In the genomic region with DNA sequence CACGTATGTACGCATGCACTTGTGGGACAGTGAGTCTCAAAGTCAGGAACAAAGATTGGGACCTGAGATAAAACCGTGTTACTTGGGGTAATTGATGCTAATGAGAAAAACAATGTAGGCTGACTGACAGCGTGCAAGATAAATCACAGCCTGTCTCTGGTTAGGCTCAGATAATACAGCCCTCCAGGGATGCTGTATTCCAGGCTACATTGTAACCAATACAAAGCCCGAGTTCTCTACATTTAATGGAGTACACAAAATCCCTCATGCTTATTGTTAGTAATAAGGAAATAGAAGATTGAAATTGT, we compare ENCODE assay signal across 8 mouse cellular contexts. TPM values are rescaled to one million over a fixed set of nuclear protein-coding genes. Genes with fewer than 3 reads are reported as not detected.
DNase-seq lines count a peak whose midpoint lies in the region; ATAC-seq and TF ChIP-seq lines count a peak whose summit lies in the region.

No protein-coding gene starts in this region.

- H3K36me3 ChIP-seq in testis, adult 2 months (ENCODE audit: control insufficient read depth, insufficient read depth, low read length) = no peaks in the 10 kb centered on the region
- no peaks in the 10 kb centered on the region for H3K36me3 ChIP-seq in liver, embryonic 14.5 days (replicated peaks; ENCODE audit: control insufficient read depth, insufficient read depth, low read depth)

- H3K4me2 ChIP-seq in liver, embryonic 14.5 days (ENCODE audit: low read depth) = peak overlapping the region; percentile 71

- peak overlapping the region; percentile 96 for H3K27ac ChIP-seq in testis, adult 2 months (ENCODE audit: control insufficient read depth, insufficient read depth, low read depth, low read length)
- H3K27ac ChIP-seq in liver, embryonic 14.5 days = no peak overlapping the region

- peaks cover 12% of the 10 kb centered on the region for H3K4me1 ChIP-seq in testis, adult 2 months (ENCODE audit: control insufficient read depth, insufficient read depth, low read length)
- peaks cover 0 to 2% of the 10 kb centered on the region in 2 experiments; a peak in 1 of 4 replicates for H3K4me1 ChIP-seq in liver, embryonic 14.5 days (replicated peaks; ENCODE audit: control insufficient read depth in 2 of 2, insufficient read depth in 2 of 2, low read length in 1 of 2)

- TF ChIP-seq EP300 in liver, embryonic 14.5 days (IDR thresholded peaks at IDR 0.05; ENCODE audit: low read depth) = no peak

- peak overlapping the region; percentile 99 for H3K4me3 ChIP-seq in testis, adult 2 months (ENCODE audit: control insufficient read depth, low read depth, low read length)
- peak overlapping the region; percentile 62 to 86; a peak in 3 of 4 replicates for H3K4me3 ChIP-seq in liver, embryonic 14.5 days (ENCODE audit: insufficient read depth in 1 of 2, low read depth in 2 of 2, low read length in 2 of 2)

- 38% methylated on average over 5 of the region's 5 CpGs for WGBS in liver, embryonic 14.5 days (ENCODE audit: insufficient replicate concordance)

- no peak for ATAC-seq in liver, embryonic 14.5 days (ENCODE audit: insufficient read depth)
- ATAC-seq in cerebellum, adult (ENCODE audit: insufficient number of reproducible peaks, low FRiP score, low TSS enrichment) = no peak

- DNase-seq in embryo, embryonic 10.5 days (ENCODE audit: low spot score) = peak; percentile 28
- DNase-seq in embryo, embryonic 9.5 days (ENCODE audit: extremely low spot score) = no peak
- DNase-seq in testis, postnatal 10 days (ENCODE audit: low spot score) = no peak
- DNase-seq in liver, embryonic 14.5 days (ENCODE audit: low read depth in 3 of 3, low spot score in 3 of 3) = no peak
- DNase-seq in ovary, postnatal 10 days (ENCODE audit: low spot score) = no peak
- no peak for DNase-seq in adrenal gland, postnatal 4 days (ENCODE audit: low spot score in 2 of 2)

- H3K9me3 ChIP-seq in liver, embryonic 14.5 days (ENCODE audit: control insufficient read depth, low read length) = no peaks in the 10 kb centered on the region

- H3K27me3 ChIP-seq in testis, adult 2 months (ENCODE audit: control insufficient read depth, insufficient read depth, low read length) = no peaks in the 10 kb centered on the region
- peaks cover 4% of the 10 kb centered on the region; the same call in 1 of the 2 replicates for H3K27me3 ChIP-seq in liver, embryonic 14.5 days (ENCODE audit: control insufficient read depth, insufficient read depth, low read length)

- TF ChIP-seq POLR2A in testis, adult 2 months (IDR thresholded peaks at IDR 0.05; ENCODE audit: control insufficient read depth, low read depth, low read length) = no peak

- TF ChIP-seq CTCF in testis, adult 2 months (IDR thresholded peaks at IDR 0.05; ENCODE audit: control insufficient read depth, insufficient read depth, insufficient replicate concordance, low read depth, low read length) = no peak
- TF ChIP-seq CTCF in liver, embryonic 14.5 days (IDR thresholded peaks at IDR 0.05; ENCODE audit: low read depth) = no peak

- H3K9ac ChIP-seq in liver, embryonic 14.5 days (replicated peaks) = no peak overlapping the region

RNA-seq across cellular contexts. Expression of a gene that starts 1.2 kb away (rescaled TPM):
- 10.8 and 11.9 TPM in 2 replicates for polyA plus RNA-seq in testis, adult 2 months (2012; rRNA removed)
- polyA plus RNA-seq in liver, embryonic 14.5 days (2012; rRNA removed) = 1.1 TPM in 2 replicates
- 2.9 and 3.3 TPM in 2 replicates for polyA plus RNA-seq in liver, embryonic 14.5 days (2014; fragmentation: Nextera tagmentation; extraction: Ambion mirVana)
- total RNA-seq in adrenal gland, postnatal 4 days (2021) = 10 to 100 TPM; 40.7 to 43.5 TPM
